Mouse (Mus musculus) colon, adult 2 months (tissue): ENCODE results near the gene Noto. TPM values are rescaled to one million over a fixed set of nuclear protein-coding genes. Genes with fewer than 3 reads are reported as not detected.

Experiments
- polyA plus RNA-seq: library from polyadenylated mRNA; depleted of rRNA; stranded (reverse); fragments of >200 nt; gene quantifications from 2 replicates; pipeline ENCODE4 v1.2.3, GENCODE M21; 2012; rRNA removed

Noto gene
- not detected in 2 replicates for polyA plus RNA-seq

DNA sequence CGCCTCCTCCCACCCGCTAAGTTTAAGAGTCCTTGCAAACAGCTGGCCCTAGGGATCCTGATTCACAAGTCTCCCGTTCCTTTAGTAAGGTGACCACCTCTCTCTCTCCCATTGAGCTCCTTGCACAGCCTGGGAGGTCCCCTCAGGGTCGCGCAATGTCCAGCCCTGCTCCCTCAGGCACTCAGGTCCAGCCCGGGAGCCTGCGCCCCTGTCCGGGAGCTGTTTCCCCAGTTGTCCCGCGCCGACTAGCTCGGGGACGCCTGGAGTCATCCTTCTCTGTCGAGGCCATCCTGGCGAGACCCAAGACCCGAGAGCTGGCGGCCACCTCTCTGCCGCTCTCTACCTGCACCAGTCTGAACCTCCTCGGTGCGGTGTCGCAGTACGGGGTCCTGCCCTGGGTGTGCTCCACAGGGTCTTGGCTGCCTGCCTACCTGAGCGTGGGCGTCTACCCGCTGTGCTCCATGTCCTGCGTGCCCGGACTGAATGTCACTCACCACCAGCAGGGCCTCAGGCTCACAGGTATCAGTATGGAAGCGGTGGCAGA lies at the start of gene Noto:
Gene Noto (plus strand): TSS at position 51 of the 544 bp plus-strand sequence.

DNA sequence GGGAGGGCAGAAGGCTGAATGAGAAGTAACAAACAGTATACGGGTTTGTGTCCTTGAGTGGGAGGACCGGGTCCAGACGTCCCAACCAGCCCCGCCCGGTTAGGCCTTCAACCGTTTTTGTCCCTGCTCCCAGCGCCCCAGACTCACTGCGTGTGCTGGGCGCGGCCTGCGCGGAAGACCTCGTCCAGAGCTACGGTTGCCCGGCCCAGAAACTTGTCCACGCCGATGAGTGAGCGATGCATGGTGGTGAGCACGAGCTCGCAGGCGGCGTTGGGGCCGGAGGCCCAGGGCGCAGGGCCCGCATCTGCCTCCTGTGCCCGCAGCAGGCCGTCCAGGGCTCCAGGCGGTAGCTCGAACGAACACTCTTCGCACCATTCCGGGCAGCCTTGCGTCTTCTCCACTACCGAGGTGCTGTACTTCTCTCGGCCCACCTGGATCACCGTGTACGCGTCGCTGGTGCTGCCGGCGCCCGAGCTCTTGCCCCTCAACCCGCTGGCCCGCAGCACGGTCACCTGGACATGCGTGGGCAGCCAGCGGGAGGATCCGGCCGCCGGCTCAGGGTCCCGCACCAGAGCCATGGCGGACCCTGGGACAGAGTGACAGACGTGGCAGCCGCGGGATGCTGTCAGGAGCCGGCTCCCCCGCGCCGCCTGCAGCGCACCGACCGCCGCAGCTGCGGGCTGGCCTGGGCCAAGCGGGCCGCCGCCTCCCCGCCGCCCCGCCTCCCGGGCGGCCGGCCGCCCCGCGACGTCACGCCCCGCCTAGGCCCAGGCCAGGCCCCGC lies 49.5 kb upstream of the Noto start, which contains the start of gene Rab11fip5:
Gene Rab11fip5 (minus strand): TSS at position 684 of the 783 bp plus-strand sequence.

DNA sequence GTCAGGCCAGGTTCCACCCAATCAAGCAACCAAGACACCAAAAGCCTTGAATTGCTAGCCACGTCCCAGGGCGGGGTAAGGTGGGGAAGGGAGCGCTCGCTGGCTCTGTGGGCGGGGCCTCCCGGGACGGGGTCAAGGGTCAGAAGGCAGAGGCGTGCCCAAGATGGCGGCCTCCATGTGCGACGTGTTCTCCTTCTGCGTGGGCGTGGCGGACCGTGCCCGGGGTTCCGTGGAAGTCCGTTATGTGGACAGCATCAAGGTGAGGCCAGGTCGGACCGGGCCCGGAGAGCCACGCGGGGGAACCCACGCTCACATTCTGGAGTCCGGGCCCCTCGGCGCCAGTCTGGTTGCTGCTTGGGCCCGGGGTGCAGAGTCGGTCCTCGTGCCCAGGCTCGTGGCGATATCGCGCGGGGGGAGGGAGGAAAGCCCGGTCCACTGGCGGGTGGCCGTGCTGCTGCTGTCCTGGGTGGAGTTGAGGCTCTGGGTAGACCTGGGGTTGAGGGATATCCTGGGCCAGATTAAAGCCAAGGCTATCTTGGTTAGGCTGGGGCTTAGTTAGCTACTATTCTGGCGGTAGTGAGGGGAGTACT lies 8.3 kb downstream of the Noto start, which contains the start of gene Smyd5:
Gene Smyd5 (plus strand): TSS at position 148 of the 590 bp plus-strand sequence.

DNA sequence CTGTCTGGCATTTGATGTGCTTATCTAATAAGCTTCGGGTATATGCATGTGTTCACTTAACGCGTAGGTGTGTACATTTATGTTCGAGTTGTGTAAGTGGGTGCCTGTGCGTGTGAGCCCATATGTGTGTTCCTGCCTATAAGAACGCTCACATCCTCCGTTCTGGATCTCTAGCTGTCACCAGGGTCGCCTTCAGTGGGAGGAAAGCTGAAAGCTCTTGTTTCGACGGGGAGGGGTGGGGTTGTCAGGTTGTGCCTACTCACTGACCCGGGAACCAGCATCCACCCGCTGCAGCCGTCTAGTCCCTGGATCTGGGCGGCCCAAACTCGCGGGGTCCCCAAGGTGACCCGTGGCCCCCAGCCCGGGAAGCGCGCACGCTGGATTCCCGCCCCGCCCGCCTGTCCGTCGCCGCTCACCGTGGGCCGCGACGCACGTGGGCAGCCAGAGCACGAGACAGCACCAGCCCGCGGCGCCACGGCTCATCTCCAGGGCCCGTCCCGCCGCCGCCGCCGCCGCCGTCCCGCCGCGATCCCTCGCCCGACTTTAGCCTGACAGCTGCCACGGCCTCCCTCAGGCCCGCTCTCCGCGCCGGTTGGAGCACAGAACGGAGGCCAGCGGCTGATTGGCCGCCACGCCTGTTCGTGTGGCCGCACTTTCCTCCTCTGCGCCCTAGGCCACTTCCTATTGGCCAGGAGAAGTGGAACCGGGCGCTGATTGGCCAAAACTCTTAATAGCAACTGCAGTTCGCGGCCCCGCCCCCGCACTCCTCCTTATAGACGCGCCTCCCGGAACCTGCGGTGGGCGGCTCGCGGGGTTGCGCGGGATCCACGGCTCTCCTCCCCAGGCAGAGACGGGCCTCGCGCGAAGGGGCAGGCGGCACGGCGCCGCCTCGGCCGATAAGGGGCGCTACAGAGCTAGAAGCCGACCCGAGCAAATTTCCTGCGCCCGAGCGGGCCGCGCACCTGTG lies 27.3 kb downstream of the Noto start, which contains the start of gene Cct7:
Gene Cct7 (plus strand): TSS at position 818 of the 967 bp plus-strand sequence.

DNA sequence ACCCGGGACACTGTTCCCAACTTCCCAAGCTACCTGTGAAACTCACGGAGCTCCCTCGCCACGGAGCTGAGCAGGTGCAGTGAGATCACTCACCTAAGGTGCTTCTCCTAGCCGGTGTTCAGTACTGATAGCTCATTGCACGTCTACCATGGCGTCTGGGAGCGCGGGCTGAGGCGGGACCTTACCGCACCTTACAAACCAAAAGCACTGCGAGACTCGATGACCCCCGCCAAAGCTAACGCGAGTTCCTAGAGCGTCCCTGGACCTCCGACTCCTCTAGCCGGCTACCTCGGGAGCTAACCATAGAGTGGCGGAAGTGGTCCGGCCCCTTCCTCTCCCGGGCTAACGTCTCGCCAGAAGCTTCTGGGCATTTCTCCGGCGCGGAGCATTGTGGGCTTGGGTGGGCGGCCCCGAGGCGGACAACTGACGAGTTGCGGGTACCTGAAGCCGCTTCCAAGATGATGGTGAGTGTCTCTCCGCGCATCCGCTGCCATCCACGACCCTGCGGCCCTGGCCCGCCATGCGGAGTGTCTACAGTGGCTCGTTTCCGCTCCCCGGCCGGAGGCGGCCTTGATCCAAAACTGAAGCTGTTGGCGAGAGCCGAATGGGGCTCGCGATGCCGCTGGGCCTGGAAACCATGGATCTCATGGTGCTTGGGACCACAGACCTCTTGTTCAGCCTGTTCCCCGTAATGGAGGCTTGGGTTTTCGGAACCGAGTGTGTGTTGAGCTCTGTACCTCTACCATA lies 28.2 kb downstream of the Noto start, which contains the start of gene Pradc1:
Gene Pradc1 (minus strand): TSS at position 307 of the 747 bp plus-strand sequence.

Other genes with a start within 250 kb of the Noto start
- not detected in 2 replicates for gene Emx1, start 236.4 kb upstream of the Noto start, polyA plus RNA-seq
- 14.9 and 25.3 TPM in 2 replicates for gene Sfxn5, start 90.5 kb upstream of the Noto start, polyA plus RNA-seq
- 11.1 and 13.5 TPM in 2 replicates for gene Rab11fip5, start 49.3 kb upstream of the Noto start, polyA plus RNA-seq
- 10.9 and 13.1 TPM in 2 replicates for gene Smyd5, start 8.1 kb downstream of the Noto start, polyA plus RNA-seq
- 76.6 and 82.9 TPM in 2 replicates for gene Cct7, start 27.6 kb downstream of the Noto start, polyA plus RNA-seq
- 20.3 and 29.0 TPM in 2 replicates for gene Pradc1, start 28.1 kb downstream of the Noto start, polyA plus RNA-seq
- 0.36 and 0.51 TPM in 2 replicates for gene Fbxo41, start 79.1 kb downstream of the Noto start, polyA plus RNA-seq
- not detected in 2 replicates for gene Egr4, start 89.7 kb downstream of the Noto start, polyA plus RNA-seq
- 0.41 and 0.43 TPM in 2 replicates for gene Alms1, start 163.6 kb downstream of the Noto start, polyA plus RNA-seq